Mouse (Mus musculus) spleen, postnatal 10 days (tissue): ENCODE results near the gene Wdr89.

Experiments used
- DNase-seq, 2 experiments: peaks; one replicate each; pipeline ENCODE4 v3.0.0; 2021 to 2022; ENCODE audit warnings: low spot score in 2 of 2

Wdr89 gene

DNA sequence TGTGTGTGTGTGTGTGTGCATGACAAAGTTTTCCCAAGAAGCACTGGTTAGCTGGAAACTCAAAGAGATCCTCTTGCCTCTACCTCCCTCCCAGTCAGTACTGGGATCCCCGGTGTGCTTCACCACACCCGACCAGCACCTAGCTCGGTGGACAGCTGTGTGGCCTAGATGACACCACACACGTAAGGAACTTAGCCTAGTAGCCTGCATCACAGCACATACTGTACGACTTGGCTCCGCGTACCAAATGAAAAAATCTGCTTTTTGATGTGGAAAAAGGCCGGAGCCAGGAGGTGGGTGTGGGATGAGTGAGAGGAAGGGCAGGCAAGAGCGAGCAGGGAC lies 450 bp downstream of the Wdr89 start:
- DNase-seq: no peak

DNA sequence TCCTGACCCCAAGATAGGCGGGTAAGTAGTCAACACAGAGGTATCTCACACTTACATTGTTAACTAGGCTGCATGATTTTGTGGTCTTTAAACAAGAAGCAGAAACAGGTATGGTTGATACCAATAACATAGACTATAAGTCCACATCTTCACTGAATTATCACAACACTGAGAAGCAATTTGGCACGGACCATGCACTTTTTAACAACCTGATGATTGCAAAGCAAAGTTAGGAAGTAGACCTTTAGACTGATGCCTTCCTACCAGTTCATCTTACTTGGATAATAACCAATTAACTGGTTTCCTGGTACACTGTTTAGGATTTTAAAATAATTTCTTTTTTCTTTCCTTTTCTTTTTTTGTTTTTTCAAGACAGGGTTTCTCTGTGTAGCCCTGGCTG lies 1.1 kb downstream of the Wdr89 start:
- DNase-seq: no peak

- DNase-seq: no peak
These were observed 2.4 kb downstream of the Wdr89 start for GRCm38 (mm10) chr12:75666939-75667338.

GRCm38 (mm10) chr12:75664516-75664810 lies 4.9 kb downstream of the Wdr89 start:
- DNase-seq: no peak

GRCm38 (mm10) chr12:75663646-75664515 lies 5.5 kb downstream of the Wdr89 start:
- DNase-seq: no peak

DNA sequence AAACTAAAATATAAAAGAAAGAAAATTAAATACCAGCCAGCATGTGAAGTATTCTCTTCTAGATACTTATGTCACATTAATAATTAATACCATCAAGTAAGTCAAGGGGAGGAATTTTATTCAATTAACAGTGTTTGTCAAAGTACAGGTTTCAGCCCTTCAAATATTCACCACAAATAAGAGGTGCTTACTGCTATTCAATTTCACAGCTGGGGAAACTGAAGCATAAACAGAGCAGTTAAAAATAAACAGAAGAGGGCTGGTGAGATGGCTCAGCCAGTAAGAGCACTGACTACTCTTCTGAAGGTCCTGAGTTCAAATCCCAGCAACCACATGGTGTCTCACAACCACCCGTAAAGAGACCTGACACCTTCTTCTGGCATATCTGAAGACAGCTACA lies 7.0 kb downstream of the Wdr89 start:
- no peak for DNase-seq

DNA sequence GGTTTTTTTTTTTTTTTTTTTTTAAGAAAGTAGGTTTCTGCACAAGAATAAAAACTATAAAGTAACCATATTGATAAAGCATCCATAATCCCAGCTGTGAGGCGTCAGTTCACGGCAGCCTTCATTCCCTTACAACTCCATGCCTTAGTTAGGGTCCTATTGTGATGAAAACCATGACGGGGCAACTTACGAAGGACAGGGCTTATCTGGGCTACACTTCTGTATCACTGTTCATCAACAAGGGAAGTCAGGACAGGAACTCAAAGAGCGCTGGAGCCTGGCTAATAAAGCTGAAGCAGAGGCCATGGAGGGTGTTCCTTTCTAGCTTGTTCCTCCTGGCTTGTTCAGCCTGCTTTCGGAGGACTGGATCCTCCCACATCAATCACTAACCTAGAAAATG lies 10.9 kb downstream of the Wdr89 start:
- DNase-seq: no peak

GRCm38 (mm10) chr12:75656580-75656979 lies 12.8 kb downstream of the Wdr89 start:
- DNase-seq: no peak

- no peak for DNase-seq
These were observed 15.0 kb downstream of the Wdr89 start for GRCm38 (mm10) chr12:75654247-75654801.

DNA sequence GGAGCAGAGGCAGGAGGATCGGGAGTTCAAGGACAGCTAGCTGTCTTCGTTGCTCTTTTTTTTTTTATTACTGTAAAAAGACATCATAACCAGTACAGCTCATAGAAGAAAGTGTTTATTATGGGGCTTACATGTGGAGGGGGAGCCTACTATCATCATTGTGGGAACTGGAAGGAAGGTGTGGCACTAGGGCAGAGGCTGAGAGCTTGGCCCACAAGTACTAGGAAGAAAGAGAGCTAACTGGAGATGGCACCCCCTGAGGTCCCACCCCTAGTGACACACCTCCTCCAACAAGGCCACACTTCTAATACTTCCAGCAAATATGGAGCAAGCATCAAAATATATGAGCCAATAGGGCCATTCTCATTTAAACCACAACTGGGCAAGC lies 19.6 kb downstream of the Wdr89 start:
- no peak for DNase-seq

- no peak for DNase-seq
These were observed 20.2 kb downstream of the Wdr89 start for GRCm38 (mm10) chr12:75649058-75649705.

DNA sequence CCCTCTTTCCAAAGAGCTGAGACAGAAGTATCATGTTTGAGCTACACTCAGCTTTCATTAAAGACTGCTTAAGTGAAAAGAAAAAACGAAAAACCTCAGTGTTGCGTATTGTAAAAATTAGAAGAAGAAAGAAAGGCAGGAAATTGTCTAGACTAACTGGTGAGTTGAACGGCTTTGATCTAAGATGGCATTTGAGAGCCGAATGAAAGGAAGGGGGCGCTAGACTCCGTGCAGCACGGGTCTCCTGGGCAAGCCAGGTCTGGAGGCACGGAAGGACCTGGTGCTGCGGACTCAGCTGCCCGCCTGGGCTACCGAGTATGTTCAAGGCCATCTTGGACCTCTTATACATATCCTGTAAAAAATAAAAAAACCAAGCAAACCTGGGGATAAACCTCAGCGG lies 21.1 kb downstream of the Wdr89 start:
- no peak for DNase-seq

DNA sequence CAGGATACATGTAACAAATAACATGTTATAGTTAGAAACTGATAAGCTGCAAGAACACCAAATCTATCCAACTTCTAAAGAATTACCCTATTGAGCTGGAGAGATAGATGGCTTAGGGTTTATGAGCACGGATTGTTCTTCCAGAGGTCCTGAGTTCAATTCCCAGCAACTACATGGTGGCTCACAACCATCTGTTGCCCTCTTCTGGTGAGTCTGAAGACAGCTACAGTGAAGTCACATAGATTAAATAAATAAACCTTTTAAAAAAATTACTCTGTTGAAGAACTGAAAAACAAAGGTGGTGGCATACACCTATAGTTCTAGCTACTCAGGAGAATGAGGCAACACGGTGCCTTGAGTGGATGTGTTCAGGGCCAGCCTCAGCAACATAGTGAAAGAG lies 21.7 kb downstream of the Wdr89 start:
- no peak for DNase-seq

- no peak for DNase-seq
These were observed 23.6 kb downstream of the Wdr89 start for GRCm38 (mm10) chr12:75645780-75646179.

DNA sequence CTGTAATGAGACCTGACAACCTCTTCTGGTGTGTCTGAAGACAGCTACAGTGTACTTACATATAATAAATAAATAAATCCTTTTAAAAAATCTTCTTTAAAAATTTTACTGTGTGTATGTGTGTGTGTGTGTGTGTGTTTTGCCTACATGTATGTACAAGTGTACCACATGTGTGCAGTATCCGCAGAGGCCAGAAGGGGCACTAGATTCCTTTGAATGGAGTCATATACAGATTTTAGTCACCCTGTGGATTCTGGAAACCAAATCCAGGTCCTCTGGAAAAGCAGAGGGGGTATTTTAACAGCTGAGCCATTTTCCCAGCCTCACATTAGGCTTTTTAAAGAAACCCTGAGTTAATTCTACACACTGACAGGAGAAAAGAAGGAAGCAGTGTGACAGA lies 27.6 kb downstream of the Wdr89 start:
- no peak for DNase-seq

GRCm38 (mm10) chr12:75638345-75638744 lies 31.0 kb downstream of the Wdr89 start:
- no peak for DNase-seq

GRCm38 (mm10) chr12:75637103-75637502 lies 32.2 kb downstream of the Wdr89 start:
- no peak for DNase-seq

- DNase-seq: no peak
These were observed 33.4 kb downstream of the Wdr89 start for GRCm38 (mm10) chr12:75635771-75636430.

GRCm38 (mm10) chr12:75629618-75630017 lies 39.7 kb downstream of the Wdr89 start:
- no peak for DNase-seq

DNA sequence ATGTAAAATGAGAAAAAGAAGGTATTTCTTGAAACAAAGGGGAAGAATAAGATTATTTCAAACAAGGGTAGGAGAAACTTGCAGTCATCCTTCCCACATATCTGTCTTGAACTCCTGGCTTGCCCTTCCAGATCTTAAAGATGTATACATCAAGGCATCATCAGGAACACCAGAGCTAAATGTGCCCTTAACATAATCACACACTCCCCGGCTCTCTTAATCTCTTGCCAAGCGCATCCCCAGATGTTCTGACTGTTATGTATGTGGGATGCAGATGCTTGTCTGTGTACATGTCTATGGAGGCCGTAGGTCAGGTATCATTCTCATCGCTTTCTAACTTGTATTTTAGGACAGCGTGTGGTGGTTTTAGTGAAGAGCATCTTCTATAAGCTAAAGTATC lies 46.0 kb downstream of the Wdr89 start:
- no peak for DNase-seq

DNA sequence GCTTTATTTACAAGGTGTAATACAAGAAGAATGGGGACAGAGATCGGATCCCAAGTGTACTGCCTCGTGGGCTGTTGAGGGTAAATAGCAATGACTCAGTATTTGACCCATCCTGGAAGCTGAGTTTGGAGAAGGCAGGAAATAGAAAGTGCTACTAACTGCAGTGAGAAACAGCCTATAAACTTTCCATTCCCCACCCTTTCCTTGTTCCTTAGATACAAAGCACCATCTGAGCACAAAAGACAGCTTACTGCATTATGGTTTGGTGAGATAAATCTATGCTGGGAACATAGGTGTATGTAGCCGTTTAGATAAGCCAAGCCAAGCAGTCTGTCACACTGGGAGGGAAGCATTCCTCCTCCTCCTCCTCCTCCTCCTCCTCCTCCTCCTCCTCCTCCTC lies 46.5 kb downstream of the Wdr89 start:
- DNase-seq: no peak

DNA sequence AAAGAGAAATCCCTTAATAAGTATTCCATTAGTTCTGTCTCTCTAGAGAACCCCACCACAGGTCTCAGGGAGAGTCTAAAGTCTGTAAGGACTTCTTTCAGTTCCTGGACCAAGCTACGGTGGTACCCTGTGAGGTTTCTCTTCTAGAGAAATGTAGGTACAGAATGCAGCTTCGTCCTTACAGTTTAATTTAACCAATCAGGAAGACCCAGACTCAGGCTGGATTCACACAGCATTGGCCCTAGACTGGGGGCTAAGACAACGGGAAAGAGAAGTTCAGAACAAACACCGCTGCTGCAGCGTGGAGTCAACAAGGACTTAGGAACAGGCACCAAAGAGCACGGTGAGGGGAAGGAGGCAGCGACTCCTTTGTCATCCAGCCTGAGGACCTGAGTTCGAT lies 52.5 kb downstream of the Wdr89 start:
- no peak for DNase-seq
